Mouse (Mus musculus) T-helper 1 cell (primary cell): ENCODE results near the gene Ttc39a.

Source experiments
- in situ Hi-C: fragments of 300-600 bp; cut with MboI, MseI; formaldehyde crosslinking; loops from one replicate; pipeline ENCODE4 v1.15.1; 2025; ENCODE audit warnings: high pct_unique_total_duplicates

Gene Ttc39a

GRCm38 (mm10) chr4:109420138-109420795 is 13.8 kb downstream of the Ttc39a start:
- in situ Hi-C loops, result no loop called here

GRCm38 (mm10) chr4:109421608-109422007 is 15.2 kb downstream of the Ttc39a start:
- in situ Hi-C loops, result no loop called here

GRCm38 (mm10) chr4:109422436-109422835 is 16.0 kb downstream of the Ttc39a start:
- in situ Hi-C loops, result no loop called here

GRCm38 (mm10) chr4:109423438-109423837 is 17.0 kb downstream of the Ttc39a start:
- in situ Hi-C loops, result no loop called here

- in situ Hi-C loops, result no loop called here
These were observed 20.6 kb downstream of the Ttc39a start for GRCm38 (mm10) chr4:109427058-109427457.

GRCm38 (mm10) chr4:109430250-109430649 is 23.8 kb downstream of the Ttc39a start:
- in situ Hi-C loops, result no loop called here

GRCm38 (mm10) chr4:109430854-109431253 is 24.4 kb downstream of the Ttc39a start:
- in situ Hi-C loops, result no loop called here

- in situ Hi-C loops, result no loop called here
These were observed 26.4 kb downstream of the Ttc39a start for GRCm38 (mm10) chr4:109432668-109433375.

GRCm38 (mm10) chr4:109433641-109434040 is 27.2 kb downstream of the Ttc39a start:
- in situ Hi-C loops, result no loop called here

- in situ Hi-C loops, result no loop called here
These were observed 27.8 kb downstream of the Ttc39a start for GRCm38 (mm10) chr4:109434256-109434655.

- in situ Hi-C loops, result no loop called here
These were observed 31.8 kb downstream of the Ttc39a start for GRCm38 (mm10) chr4:109437913-109438878.

GRCm38 (mm10) chr4:109439101-109439500 is 32.7 kb downstream of the Ttc39a start:
- in situ Hi-C loops, result no loop called here

GRCm38 (mm10) chr4:109439825-109440248 is 33.4 kb downstream of the Ttc39a start:
- in situ Hi-C loops, result no loop called here

GRCm38 (mm10) chr4:109440381-109440780 is 34.0 kb downstream of the Ttc39a start:
- in situ Hi-C loops, result no loop called here

- in situ Hi-C loops, result no loop called here
These were observed 34.6 kb downstream of the Ttc39a start for GRCm38 (mm10) chr4:109441000-109441399.

GRCm38 (mm10) chr4:109442126-109442525 is 35.7 kb downstream of the Ttc39a start:
- in situ Hi-C loops, result no loop called here

GRCm38 (mm10) chr4:109442649-109443048 is 36.2 kb downstream of the Ttc39a start:
- in situ Hi-C loops, result no loop called here

GRCm38 (mm10) chr4:109444471-109444870 is 38.0 kb downstream of the Ttc39a start:
- in situ Hi-C loops, result no loop called here

GRCm38 (mm10) chr4:109444951-109445350 is 38.5 kb downstream of the Ttc39a start:
- in situ Hi-C loops, result no loop called here

GRCm38 (mm10) chr4:109445397-109445796 is 39.0 kb downstream of the Ttc39a start:
- in situ Hi-C loops, result no loop called here

GRCm38 (mm10) chr4:109445956-109446355 is 39.5 kb downstream of the Ttc39a start:
- in situ Hi-C loops, result no loop called here

GRCm38 (mm10) chr4:109448531-109448930 is 42.1 kb downstream of the Ttc39a start:
- in situ Hi-C loops, result no loop called here
